Mouse (Mus musculus): ENCODE data around the gene Stim2. TPM values are rescaled to one million over a fixed set of nuclear protein-coding genes. Genes with fewer than 3 reads are reported as not detected.

Gene Stim2
- polyA plus RNA-seq, 2 experiments, result 2.2 to 4.4 TPM

GRCm38 (mm10) chr5:54106669-54107068 is 108.4 kb downstream of the Stim2 start:
- no peak for ATAC-seq (ENCODE audit: insufficient read depth)
- no peak overlapping the region for H3K27ac ChIP-seq
- no peaks in the 10 kb centered on the region; the same call in 1 of the 2 replicates for H3K36me3 ChIP-seq (replicated peaks; ENCODE audit: control insufficient read depth, insufficient read depth, low read depth)
- no peaks in the 10 kb centered on the region for H3K9me3 ChIP-seq (ENCODE audit: control insufficient read depth, low read length)
- H3K4me2 ChIP-seq (ENCODE audit: low read depth), result no peak overlapping the region
- no peaks in the 10 kb centered on the region for H3K4me1 ChIP-seq (replicated peaks; ENCODE audit: control insufficient read depth in 2 of 2, insufficient read depth in 2 of 2, low read length in 1 of 2)
- TF ChIP-seq EP300 (IDR thresholded peaks at IDR 0.05; ENCODE audit: low read depth) (no peak), CTCF (IDR thresholded peaks at IDR 0.05; ENCODE audit: low read depth) (no peak)
- 76% methylated on average over 4 of the region's 4 CpGs for WGBS (ENCODE audit: insufficient replicate concordance)
- no peak for DNase-seq (ENCODE audit: low read depth in 3 of 3, low spot score in 3 of 3)
- H3K27me3 ChIP-seq (ENCODE audit: control insufficient read depth, insufficient read depth, low read length), result no peaks in the 10 kb centered on the region
- no peak overlapping the region for H3K9ac ChIP-seq (replicated peaks)
- H3K4me3 ChIP-seq (ENCODE audit: insufficient read depth in 1 of 2, low read depth in 2 of 2, low read length in 2 of 2), result no peak overlapping the region

DNA sequence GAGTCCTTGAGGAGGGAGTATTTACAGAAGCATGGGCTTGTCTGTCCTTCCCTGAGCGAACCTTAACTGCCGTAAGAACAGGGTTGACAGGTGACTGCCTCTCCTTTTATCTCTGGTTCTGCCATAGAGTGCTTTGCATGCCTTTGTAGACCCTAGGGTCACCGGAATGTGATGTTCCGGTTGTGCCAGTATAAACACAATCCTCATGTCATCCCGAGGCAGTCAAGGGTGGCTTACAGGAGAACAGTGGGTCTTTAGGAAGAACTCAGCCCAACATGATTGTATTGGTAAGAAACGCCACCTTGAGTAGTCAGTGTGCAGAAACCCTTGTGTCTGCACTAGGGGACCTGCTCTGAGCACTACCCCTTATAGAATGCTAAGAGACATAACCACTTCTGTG is 108.8 kb downstream of the Stim2 start:
- WGBS (ENCODE audit: insufficient replicate concordance), result 74% methylated on average over 6 of the region's 6 CpGs
- no peaks in the 10 kb centered on the region; the same call in 1 of the 2 replicates for H3K36me3 ChIP-seq (replicated peaks; ENCODE audit: control insufficient read depth, insufficient read depth, low read depth)
- H3K4me3 ChIP-seq (ENCODE audit: insufficient read depth in 1 of 2, low read depth in 2 of 2, low read length in 2 of 2), result no peak overlapping the region
- ATAC-seq (ENCODE audit: insufficient read depth), result no peak
- no peak overlapping the region for H3K9ac ChIP-seq (replicated peaks)
- H3K9me3 ChIP-seq (ENCODE audit: control insufficient read depth, low read length), result no peaks in the 10 kb centered on the region
- no peak overlapping the region for H3K4me2 ChIP-seq (ENCODE audit: low read depth)
- no peaks in the 10 kb centered on the region for H3K4me1 ChIP-seq (replicated peaks; ENCODE audit: control insufficient read depth in 2 of 2, insufficient read depth in 2 of 2, low read length in 1 of 2)
- H3K27me3 ChIP-seq (ENCODE audit: control insufficient read depth, insufficient read depth, low read length), result no peaks in the 10 kb centered on the region
- no peak for DNase-seq (ENCODE audit: low read depth in 3 of 3, low spot score in 3 of 3)
- TF ChIP-seq CTCF (IDR thresholded peaks at IDR 0.05; ENCODE audit: low read depth) (no peak), EP300 (IDR thresholded peaks at IDR 0.05; ENCODE audit: low read depth) (no peak)
- H3K27ac ChIP-seq, result no peak overlapping the region

- no peak overlapping the region for H3K4me3 ChIP-seq (ENCODE audit: insufficient read depth in 1 of 2, low read depth in 2 of 2, low read length in 2 of 2)
- no peak overlapping the region for H3K4me2 ChIP-seq (ENCODE audit: low read depth)
- 78% methylated on average over 5 of the region's 5 CpGs for WGBS (ENCODE audit: insufficient replicate concordance)
- H3K9ac ChIP-seq (replicated peaks), result no peak overlapping the region
- no peak for DNase-seq (ENCODE audit: low read depth in 3 of 3, low spot score in 3 of 3)
- TF ChIP-seq EP300 (IDR thresholded peaks at IDR 0.05; ENCODE audit: low read depth) (no peak), CTCF (IDR thresholded peaks at IDR 0.05; ENCODE audit: low read depth) (no peak)
- no peaks in the 10 kb centered on the region for H3K27me3 ChIP-seq (ENCODE audit: control insufficient read depth, insufficient read depth, low read length)
- ATAC-seq (ENCODE audit: insufficient read depth), result no peak
- no peaks in the 10 kb centered on the region for H3K4me1 ChIP-seq (replicated peaks; ENCODE audit: control insufficient read depth in 2 of 2, insufficient read depth in 2 of 2, low read length in 1 of 2)
- H3K27ac ChIP-seq, result no peak overlapping the region
- H3K36me3 ChIP-seq (replicated peaks; ENCODE audit: control insufficient read depth, insufficient read depth, low read depth), result no peaks in the 10 kb centered on the region; the same call in 1 of the 2 replicates
- H3K9me3 ChIP-seq (ENCODE audit: control insufficient read depth, low read length), result no peaks in the 10 kb centered on the region
These were observed 110.8 kb downstream of the Stim2 start for GRCm38 (mm10) chr5:54109096-54109495.

DNA sequence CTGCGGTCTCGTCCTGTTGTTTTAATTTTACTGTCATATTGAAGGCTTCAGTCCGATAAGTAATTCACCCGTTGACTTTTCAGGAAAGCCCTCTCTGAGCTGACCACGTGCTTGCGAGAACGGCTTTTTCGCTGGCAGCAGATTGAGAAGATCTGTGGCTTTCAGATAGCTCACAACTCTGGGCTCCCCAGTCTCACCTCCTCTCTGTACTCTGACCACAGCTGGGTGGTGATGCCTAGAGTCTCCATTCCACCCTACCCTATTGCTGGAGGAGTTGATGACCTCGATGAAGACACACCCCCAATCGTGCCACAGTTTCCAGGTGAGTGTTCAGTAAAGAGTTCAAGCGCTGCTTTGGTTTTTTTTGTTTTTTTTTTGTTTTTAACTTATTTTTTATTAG is 112.5 kb downstream of the Stim2 start:
- no peaks in the 10 kb centered on the region for H3K9me3 ChIP-seq (ENCODE audit: control insufficient read depth, low read length)
- H3K27me3 ChIP-seq (ENCODE audit: control insufficient read depth, insufficient read depth, low read length), result no peaks in the 10 kb centered on the region
- H3K4me3 ChIP-seq (ENCODE audit: insufficient read depth in 1 of 2, low read depth in 2 of 2, low read length in 2 of 2), result no peak overlapping the region
- no peak overlapping the region for H3K4me2 ChIP-seq (ENCODE audit: low read depth)
- ATAC-seq (ENCODE audit: insufficient read depth) (0 out of 2 replicates have a peak, but pooled peaks have one; percentile 28), DNase-seq (ENCODE audit: low read depth in 3 of 3, low spot score in 3 of 3) (no peak)
- H3K9ac ChIP-seq (replicated peaks), result no peak overlapping the region
- 52% methylated on average over 11 of the region's 11 CpGs for WGBS (ENCODE audit: insufficient replicate concordance)
- H3K27ac ChIP-seq, result no peak overlapping the region
- no peaks in the 10 kb centered on the region for H3K4me1 ChIP-seq (replicated peaks; ENCODE audit: control insufficient read depth in 2 of 2, insufficient read depth in 2 of 2, low read length in 1 of 2)
- no peak for TF ChIP-seq CTCF (IDR thresholded peaks at IDR 0.05; ENCODE audit: low read depth)
- TF ChIP-seq EP300 (IDR thresholded peaks at IDR 0.05; ENCODE audit: low read depth), result no peak
- H3K36me3 ChIP-seq (replicated peaks; ENCODE audit: control insufficient read depth, insufficient read depth, low read depth), result no peaks in the 10 kb centered on the region; the same call in 1 of the 2 replicates

GRCm38 (mm10) chr5:54113284-54113683 is 115.0 kb downstream of the Stim2 start:
- H3K9me3 ChIP-seq (ENCODE audit: control insufficient read depth, low read length), result no peaks in the 10 kb centered on the region
- ATAC-seq (ENCODE audit: insufficient read depth) (no peak), DNase-seq (ENCODE audit: low read depth in 3 of 3, low spot score in 3 of 3) (peak in 2 of 3 experiments; percentile 10 to 11)
- no peak overlapping the region for H3K27ac ChIP-seq
- no peaks in the 10 kb centered on the region for H3K27me3 ChIP-seq (ENCODE audit: control insufficient read depth, insufficient read depth, low read length)
- no peak overlapping the region for H3K4me2 ChIP-seq (ENCODE audit: low read depth)
- WGBS (ENCODE audit: insufficient replicate concordance), result 20% methylated on average over 3 of the region's 3 CpGs
- no peak overlapping the region for H3K9ac ChIP-seq (replicated peaks)
- H3K36me3 ChIP-seq (replicated peaks; ENCODE audit: control insufficient read depth, insufficient read depth, low read depth), result no peaks in the 10 kb centered on the region; the same call in 1 of the 2 replicates
- H3K4me1 ChIP-seq (replicated peaks; ENCODE audit: control insufficient read depth in 2 of 2, insufficient read depth in 2 of 2, low read length in 1 of 2), result no peaks in the 10 kb centered on the region
- no peak overlapping the region for H3K4me3 ChIP-seq (ENCODE audit: insufficient read depth in 1 of 2, low read depth in 2 of 2, low read length in 2 of 2)
- TF ChIP-seq CTCF (IDR thresholded peaks at IDR 0.05; ENCODE audit: low read depth) (peak; percentile 47; the same call in 1 of the 2 replicates), EP300 (IDR thresholded peaks at IDR 0.05; ENCODE audit: low read depth) (no peak)
